Mouse (Mus musculus) testis, adult 2 months (tissue): Measurements from ENCODE around the gene Agap1. TPM values are rescaled to one million over a fixed set of nuclear protein-coding genes. Genes with fewer than 3 reads are reported as not detected.

Experiments
- H3K27ac ChIP-seq: fragments of 200-500 bp; 2 replicates; pipeline ENCODE4 v1.5.1; 2012; ENCODE audit warnings: low read depth, low read length; ENCODE audit not compliant: control insufficient read depth, insufficient read depth
- H3K27me3 ChIP-seq: fragments of 200-500 bp; 2 replicates; pipeline ENCODE4 v1.6.1; 2012; ENCODE audit warnings: mild to moderate bottlenecking, low read length, moderate library complexity; ENCODE audit not compliant: control insufficient read depth, insufficient read depth
- H3K36me3 ChIP-seq: fragments of 200-500 bp; 2 replicates; pipeline ENCODE4 v1.6.1; 2012; ENCODE audit warnings: mild to moderate bottlenecking, low read length; ENCODE audit not compliant: control insufficient read depth, insufficient read depth
- H3K4me1 ChIP-seq: fragments of 200-500 bp; 2 replicates; pipeline ENCODE4 v1.6.1; 2012; ENCODE audit warnings: low read length; ENCODE audit not compliant: control insufficient read depth, insufficient read depth
- H3K4me3 ChIP-seq: fragments of 200-500 bp; 2 replicates; pipeline ENCODE4 v1.5.1; 2012; ENCODE audit warnings: low read depth, mild to moderate bottlenecking, low read length, moderate library complexity, mixed read lengths; ENCODE audit not compliant: control insufficient read depth
- CTCF ChIP-seq: fragments of 200-500 bp; IDR thresholded peaks from 2 replicates; pipeline ENCODE4 v1.5.1; 2012; ENCODE audit warnings: low read depth, mild to moderate bottlenecking, inconsistent platforms, low read length, moderate library complexity; ENCODE audit not compliant: control insufficient read depth, insufficient read depth, insufficient replicate concordance
- POLR2A ChIP-seq: fragments of 200-500 bp; IDR thresholded peaks from 2 replicates; pipeline ENCODE4 v1.6.1; 2012; ENCODE audit warnings: low read depth, mild to moderate bottlenecking, inconsistent platforms, low read length, moderate library complexity; ENCODE audit not compliant: control insufficient read depth
- polyA plus RNA-seq: library from polyadenylated mRNA; depleted of rRNA; stranded (reverse); fragments of >200 nt; gene quantifications from 2 replicates; pipeline ENCODE4 v1.2.3, GENCODE M21; 2012

Agap1 gene
- polyA plus RNA-seq, 1 experiment: 16.5 TPM

GRCm38 (mm10) chr1:89457126-89458031 lies 2.8 kb downstream of the Agap1 start:
- TF ChIP-seq CTCF: no peak
- no peak for TF ChIP-seq POLR2A
- Histone ChIP-seq H3K4me3 (no peak overlapping the region), H3K36me3 (no peaks in the 10 kb centered on the region), H3K27me3 (no peaks in the 10 kb centered on the region), H3K4me1 (peaks cover 18% of the 10 kb centered on the region), H3K27ac (no peak overlapping the region)

GRCm38 (mm10) chr1:89461881-89462280 lies 7.3 kb downstream of the Agap1 start:
- Histone ChIP-seq H3K27ac (no peak overlapping the region), H3K27me3 (no peaks in the 10 kb centered on the region), H3K4me3 (no peak overlapping the region), H3K4me1 (no peaks in the 10 kb centered on the region; the same call in 1 of the 2 replicates), H3K36me3 (no peaks in the 10 kb centered on the region)
- TF ChIP-seq CTCF: no peak
- TF ChIP-seq POLR2A: no peak

DNA sequence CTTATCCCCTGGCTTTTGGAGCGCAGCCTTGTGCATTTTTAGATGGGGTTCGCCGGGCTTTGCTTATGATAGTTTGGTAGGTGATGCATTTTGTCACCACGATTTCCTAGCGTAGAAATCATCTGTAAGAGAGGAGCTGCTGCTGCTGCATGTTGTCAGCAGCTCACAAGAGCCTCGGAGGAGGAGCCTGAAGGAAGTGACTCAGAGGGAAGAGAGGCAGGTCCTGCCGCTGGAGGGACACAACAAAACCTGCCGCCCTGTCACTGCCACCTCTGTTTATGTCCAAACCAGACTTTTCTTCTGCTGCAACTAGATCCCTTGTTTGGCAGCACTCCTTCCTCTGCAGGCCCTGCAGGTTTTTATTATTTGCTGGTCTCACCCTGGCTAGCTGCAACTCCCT lies 8.5 kb downstream of the Agap1 start:
- H3K27me3 ChIP-seq: no peaks in the 10 kb centered on the region
- H3K36me3 ChIP-seq: no peaks in the 10 kb centered on the region
- TF ChIP-seq CTCF (no peak), POLR2A (no peak)
- H3K4me1 ChIP-seq: no peaks in the 10 kb centered on the region
- no peak overlapping the region for H3K27ac ChIP-seq
- H3K4me3 ChIP-seq: no peak overlapping the region

DNA sequence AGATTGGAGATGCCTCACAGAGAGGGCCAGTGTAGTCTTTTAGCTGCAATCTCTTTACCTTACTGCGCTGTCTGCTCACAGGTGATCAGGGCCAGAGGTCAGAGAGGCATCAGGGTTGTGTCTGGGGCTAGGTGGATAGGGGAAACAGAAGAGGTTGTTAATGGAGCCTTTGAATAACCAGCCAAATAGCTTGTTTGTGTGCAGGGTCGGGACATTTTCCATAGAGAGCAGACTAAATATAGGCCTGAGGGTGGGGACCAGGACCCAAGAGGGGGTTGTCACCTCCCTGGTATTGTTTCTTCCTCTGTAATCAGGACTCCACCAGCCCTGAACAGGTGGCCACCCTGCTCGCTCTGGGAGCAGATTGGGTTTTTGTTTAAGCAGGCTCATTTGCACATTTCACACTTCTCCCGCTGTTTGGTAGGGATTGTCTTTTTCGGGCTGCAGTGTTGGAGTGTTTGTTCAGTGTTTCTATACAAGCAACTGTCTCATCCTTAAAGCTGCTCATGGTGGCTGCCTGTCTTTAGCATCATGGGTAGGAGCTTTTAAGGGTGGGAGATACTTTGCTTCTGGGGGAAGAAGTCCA lies 10.9 kb downstream of the Agap1 start:
- TF ChIP-seq POLR2A: no peak
- no peak for TF ChIP-seq CTCF
- no peaks in the 10 kb centered on the region for H3K4me1 ChIP-seq
- H3K4me3 ChIP-seq: no peak overlapping the region
- no peaks in the 10 kb centered on the region for H3K27me3 ChIP-seq
- H3K36me3 ChIP-seq: no peaks in the 10 kb centered on the region
- H3K27ac ChIP-seq: no peak overlapping the region

DNA sequence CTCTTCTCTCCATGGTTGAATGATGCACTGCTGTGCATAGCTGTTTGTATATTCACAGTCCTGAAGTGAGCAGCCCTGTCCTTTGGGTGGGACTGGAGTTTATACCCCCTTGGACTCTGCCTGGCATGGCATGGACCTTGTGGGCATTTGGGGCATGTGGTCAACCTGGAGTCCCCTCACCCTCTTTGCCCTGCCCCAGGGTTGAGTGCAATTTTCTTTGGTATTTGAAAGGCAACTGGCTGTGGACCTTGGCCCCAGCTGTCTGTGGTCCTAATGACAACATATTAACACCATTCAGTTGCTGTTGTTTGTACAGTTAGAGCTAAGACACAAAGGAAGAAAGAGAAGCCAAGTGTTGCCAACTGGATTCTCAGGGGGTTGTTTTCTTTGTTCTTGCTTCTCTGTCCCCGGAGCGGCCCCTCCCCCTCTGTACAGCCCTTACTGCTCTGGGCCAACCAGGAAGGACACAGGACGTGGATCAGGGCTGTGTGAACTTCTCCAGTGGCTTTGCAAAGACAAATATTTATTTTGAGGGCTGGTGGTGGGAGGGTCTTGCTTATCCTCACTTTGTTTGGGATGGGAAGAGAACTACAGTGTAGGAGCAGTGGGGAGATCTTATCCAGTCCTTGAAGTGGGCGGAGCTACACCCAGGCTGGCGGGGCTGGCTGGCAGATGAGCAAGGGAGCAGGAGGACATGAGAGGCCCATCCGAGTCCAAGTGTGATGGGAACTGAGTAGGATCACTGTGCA lies 12.9 kb downstream of the Agap1 start:
- Histone ChIP-seq H3K4me3 (no peak overlapping the region), H3K4me1 (no peaks in the 10 kb centered on the region), H3K27ac (no peak overlapping the region)

DNA sequence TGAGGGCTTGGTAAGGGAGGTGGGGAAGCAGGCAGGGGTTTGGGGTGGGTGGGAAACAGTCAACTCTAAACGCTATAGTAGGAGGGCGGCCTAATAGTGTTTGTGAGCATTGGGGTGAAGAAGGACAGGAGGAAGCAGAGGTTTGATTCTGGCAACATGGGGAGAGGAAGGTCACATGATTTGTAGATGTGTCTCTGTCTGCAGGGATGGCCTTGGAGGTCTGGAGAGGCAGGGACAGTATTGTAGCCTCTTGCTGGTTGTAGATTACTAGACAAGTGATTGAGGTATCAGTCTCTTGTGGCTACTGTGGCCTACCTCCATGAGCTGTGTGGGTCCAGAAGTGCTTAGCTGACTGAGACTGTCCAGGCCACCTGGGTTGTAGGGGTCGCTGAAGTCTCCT lies 13.5 kb downstream of the Agap1 start:
- no peak overlapping the region for H3K27ac ChIP-seq
- TF ChIP-seq POLR2A: no peak
- no peaks in the 10 kb centered on the region for H3K36me3 ChIP-seq
- H3K27me3 ChIP-seq: no peaks in the 10 kb centered on the region
- no peak overlapping the region for H3K4me3 ChIP-seq
- H3K4me1 ChIP-seq: no peaks in the 10 kb centered on the region

More for the DNA sequence above, 12.9 kb downstream of the Agap1 start:
- Histone ChIP-seq H3K27me3 (no peaks in the 10 kb centered on the region), H3K36me3 (no peaks in the 10 kb centered on the region)
- TF ChIP-seq POLR2A (no peak), CTCF (no peak)

DNA sequence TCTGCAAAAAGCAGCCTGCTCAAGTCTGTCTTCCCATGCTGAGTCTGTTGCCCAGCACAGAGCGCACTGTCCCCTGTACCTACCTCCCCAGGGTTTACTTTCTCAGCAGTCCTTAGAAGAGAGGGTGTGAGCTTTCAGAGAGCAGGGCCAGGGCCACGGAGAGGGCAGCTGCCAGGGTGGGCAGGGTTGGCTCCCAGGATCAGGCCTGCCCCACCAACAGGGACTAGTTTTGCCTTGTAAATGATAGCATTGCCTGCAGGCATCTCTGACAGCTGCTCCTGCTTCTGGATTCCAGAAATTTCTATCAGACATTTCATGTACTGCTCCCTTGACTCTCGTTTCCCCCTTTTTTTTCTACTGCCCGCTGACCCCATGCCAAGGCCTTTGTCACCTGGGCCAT lies 16.8 kb downstream of the Agap1 start:
- Histone ChIP-seq H3K27ac (no peak overlapping the region), H3K4me1 (no peaks in the 10 kb centered on the region), H3K27me3 (no peaks in the 10 kb centered on the region), H3K4me3 (no peak overlapping the region), H3K36me3 (no peaks in the 10 kb centered on the region)
- no peak for TF ChIP-seq CTCF
